Mouse (Mus musculus) skeletal muscle tissue, adult 2 months (tissue): ENCODE data around the gene Kif1bp.

ENCODE experiments used
- DNase-seq: peaks from one replicate; pipeline ENCODE4 v3.0.0-alpha.2; 2012; ENCODE audit warnings: low read depth, low spot score

Kif1bp gene

DNA sequence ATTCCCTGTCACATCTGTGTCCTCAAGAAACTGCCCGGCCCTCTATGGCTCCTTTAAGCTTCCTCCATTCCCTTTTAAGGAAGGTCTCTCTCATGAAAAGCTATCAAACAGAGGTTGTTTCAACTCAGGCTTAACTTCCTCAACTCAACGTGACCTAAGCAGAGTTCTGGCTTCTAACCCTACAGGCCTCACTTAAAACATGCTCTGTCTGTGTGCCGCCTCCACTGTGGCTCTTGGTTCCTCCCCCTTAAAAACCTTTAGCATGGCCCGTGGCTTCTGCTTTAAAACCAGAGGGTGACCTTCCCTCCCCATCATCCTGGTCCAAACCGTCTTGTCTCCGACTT, 21.7 kb downstream of the Kif1bp start:
- DNase-seq = no peak

DNA sequence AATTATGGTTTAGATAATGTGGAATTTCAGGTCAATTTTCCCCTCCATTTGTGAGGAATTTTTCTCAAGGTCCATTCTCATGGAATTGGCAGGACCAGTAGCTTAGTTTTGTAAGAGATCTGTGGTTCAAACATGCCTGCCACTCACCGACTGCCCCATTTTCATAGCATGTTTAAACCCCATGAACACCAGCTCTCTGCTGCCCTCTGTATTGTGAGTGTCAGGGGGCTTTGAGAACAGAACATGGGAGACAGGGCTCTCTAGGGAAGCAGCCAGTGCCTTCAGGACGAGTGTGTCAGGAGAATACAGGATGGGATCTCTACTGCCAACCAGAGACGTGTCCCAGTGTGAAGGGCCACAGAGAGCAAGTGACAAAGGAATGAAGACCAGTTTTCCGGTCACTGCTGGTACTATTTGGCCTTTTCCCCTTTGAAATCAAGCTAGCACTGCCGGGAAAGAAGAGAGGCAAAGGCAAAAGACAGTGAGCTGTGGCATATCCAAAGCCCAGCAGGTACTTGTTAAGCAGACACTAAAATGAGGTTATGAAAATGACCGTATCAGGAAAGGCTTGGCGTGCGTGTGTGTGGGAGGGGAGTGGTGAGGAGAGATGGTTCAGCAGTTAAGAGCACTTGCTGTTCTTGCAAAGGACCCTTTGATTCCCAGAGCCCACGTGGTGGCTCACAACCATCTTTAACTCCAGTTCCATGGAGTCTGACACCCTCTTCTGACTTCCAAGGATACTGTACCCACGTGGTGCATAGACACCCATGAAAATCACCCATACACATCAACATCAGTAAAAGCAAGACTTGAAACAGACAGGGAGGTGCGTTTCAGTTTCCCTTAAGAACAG, 22.3 kb downstream of the Kif1bp start:
- DNase-seq = no peak

DNA sequence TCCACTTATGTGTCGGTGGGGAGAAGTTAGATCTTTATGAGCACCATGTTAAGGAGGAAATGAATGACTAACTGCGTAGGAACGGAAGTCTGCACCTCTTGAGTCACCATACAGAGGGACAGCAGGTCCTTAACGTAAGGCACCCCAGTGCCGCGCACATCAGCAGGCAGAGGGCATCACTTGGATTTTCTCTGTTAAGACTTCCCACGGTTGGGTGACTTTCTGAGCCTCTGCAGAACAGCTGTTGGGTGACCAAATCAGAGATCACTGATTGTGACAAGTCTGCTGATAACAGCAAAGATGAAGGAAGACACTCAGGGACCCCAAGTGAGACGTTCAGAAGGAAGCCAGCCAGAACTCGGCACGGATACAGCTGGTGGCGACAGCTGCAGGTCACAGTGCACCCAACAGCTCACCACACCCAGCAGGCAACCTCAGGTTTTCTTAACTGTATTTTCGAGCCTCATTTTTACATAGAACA, 24.6 kb downstream of the Kif1bp start:
- DNase-seq = no peak

DNA sequence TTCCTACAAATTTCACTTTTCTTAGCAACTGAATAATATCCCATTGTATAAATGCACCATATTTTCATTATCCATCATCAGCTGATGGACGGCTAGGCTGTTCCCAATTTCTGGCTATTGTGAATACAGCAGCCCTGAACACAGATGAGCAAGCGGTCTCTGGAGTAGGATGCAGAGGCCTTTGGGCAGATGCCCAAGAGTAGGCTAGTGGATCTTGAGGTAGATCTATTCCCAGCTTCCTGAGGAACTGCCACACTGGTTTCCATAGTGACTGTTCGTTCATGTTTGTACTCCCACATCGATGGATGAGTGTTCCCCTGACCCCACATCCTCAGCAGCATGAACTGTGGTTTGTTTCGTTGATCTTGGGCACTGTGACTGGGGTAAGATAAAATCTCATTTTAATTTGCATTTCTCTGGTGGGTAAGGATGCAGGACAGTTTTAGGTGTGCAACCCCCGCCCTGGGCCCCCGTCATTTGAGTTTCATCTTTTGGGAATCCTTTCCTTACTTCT, 27.4 kb downstream of the Kif1bp start:
- DNase-seq = no peak

DNA sequence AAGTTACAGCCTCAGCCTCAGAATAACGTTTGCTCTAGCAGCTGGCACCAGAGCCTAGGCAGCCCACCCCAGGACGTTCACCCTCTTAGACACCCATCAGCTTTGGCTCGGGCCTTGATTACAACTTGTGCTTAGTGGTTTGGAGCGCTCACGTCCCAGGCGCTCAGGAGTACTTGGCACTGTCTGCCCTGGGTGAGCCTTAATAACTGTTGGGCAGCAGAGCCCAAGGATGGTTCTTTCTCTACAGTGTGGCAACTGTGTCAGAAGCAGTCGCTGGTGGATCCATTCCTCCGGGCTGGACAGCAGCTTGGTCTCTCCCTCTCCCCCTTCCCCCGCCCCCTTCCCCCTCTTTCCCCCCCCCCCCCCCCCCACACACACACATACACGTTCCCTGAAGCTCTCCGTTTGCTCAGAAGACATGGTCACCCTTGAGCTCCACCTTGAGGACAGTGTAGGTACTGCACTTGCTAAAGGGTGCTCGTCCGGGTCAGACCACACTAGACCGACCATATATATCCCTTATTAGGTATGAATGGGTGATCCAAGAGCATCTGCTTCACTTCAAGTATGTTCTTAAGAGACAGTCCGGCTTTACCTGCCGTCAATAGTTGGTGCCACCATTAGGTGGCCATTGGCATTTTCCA, 28.6 kb downstream of the Kif1bp start:
- peak; percentile 56 for DNase-seq

DNA sequence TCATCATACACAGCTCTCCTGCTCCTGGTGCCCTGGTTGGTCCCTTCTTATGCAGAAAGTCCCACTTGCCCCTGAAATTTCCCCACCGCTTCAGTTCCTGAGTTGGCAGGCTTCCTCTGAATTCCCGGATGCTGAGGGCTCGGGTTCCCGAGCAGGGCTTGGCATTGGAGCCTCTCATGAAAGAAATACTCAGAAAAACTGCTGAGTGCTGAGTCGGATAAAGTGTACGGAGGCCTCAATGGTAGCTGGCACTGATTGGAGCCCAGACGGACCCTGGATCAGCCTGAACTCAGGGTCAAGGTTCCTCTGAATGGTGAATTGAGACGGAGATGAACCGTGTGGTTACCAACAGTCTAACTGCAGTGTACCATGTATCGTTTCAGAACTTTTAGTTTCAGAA, 31.8 kb downstream of the Kif1bp start:
- DNase-seq = no peak

DNA sequence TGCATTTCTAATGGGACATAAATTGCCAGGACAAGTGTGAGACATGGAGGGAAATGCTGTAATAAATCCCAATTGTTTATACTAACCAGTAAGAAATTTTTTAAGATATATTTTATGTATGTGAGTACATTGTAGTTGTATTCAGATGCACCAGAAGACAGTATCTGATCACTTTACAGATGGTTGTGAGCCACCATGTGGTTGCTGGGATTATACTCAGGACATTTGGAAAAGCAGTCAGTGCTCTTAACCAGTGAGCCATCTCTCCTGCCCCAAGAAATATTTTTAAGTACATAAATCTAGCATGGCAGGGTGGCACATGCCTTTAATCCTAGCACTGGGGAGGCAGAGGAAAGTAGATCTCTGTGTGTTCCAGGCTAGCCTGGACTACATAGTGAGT, 32.5 kb downstream of the Kif1bp start:
- no peak for DNase-seq

DNA sequence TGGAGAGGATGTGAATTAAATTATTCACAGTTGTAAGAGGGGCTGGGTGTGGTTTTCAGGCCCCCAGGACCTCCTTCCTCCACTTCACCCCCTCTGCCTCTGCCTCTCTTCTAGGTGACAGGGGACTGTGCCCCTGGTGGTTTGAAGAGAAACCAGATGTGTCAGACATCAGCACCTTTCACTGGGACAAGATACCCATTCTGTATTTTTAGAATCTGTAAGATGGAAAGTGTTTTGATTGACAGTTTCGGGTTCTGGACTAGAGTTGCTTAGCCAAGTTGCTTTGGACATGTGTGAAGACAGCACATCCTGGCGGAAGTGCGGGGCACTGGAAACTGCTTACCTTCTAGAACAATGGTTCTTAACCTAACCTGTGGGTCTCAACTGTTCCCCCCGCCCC, 33.9 kb downstream of the Kif1bp start:
- DNase-seq = no peak

DNA sequence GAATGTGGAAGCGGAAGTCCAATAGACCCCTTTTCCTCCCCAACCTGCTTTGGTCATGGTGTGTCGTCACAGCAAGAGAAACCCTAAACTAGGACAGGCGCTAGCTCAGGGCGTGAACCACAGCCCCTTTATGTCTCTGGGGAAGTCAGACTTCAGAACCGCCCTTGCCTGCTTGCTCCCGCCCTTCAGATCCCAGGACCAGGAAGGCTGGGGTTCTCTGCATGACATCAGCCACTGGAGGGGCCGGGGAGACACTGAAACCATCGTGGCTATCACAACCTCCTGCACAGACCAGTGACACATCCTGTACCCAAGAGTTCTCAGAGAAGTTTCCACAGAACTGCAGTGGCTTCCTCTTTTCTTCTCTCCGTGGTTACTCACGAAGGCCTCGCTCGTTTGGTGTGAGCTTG, 34.9 kb downstream of the Kif1bp start:
- DNase-seq = peak; percentile 47

DNA sequence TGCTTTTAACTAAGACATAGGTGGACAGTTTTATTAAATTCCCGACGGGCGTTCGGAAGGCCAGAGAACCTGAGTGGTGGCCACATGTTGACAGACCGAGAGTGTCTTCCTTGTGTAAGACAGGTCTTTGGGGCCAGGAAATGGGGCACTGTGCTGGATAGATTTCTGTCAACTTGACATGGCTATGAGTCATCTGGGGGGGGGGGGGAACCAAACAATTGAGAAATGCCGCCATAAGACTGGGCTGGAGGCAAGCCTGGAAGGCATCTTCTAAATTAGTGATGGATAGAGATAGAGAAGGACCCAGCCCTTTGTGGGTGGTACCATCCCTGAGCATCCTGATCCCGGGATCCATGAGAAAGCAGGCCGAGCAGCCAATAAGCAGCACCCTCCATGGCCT, 35.3 kb downstream of the Kif1bp start:
- no peak for DNase-seq

DNA sequence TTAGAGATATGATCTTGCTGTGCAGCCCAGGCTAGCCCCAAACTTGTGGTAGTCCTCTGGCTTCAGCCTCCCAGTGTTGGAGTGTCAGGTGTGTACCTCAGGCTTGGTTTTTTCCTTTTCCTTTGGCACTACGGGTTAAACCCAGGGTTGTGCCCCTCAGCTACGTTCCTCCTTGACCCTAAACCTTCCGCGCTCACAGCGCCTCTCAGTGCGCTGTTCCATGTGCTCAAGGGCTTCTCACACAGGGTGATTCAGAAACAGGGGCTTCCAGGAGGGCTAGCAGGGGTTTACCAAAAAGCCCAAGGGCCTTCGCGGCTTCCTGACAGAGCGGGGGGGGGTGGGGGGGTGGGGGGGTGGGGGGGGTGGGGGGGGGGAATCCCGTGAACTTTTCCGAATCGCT, 35.8 kb downstream of the Kif1bp start:
- DNase-seq = no peak

DNA sequence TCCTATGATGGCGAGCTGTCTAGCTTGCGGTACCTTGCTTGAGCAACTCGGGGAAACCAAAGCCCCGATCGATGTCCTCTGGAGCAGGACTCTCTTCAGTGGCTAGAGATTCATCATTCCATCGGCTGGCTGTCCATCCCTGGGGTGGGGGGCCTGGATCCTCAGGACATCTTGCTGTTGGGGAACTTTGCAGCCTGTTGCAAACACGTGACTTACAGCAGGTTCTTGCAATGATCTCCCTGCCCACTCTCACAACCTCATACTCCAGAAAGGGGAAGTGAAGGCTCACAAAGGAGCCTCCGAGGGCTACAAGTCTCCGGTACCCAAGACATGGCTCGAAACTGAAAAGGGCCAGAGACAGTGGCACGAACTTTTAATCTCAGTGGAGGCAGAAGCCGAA, 36.8 kb downstream of the Kif1bp start:
- DNase-seq = no peak

DNA sequence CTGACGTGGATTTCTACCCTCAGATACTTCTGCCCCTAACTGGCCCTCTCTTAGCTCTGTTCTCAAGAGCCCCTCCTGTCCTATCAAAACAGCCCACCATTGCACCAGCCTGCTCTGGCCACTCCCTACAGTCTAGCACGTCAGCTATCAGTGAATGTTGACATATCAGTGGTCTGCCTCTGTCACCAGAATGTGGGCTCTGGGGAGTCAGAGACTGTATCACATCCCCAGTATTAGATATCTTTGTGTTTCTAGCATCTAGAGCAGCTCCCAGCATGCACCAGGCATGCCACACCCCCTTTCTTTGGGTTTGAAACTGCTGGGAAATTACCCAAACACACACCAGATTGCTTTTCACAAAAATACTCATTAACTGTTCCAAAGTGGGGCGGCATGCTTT, 37.5 kb downstream of the Kif1bp start:
- no peak for DNase-seq

DNA sequence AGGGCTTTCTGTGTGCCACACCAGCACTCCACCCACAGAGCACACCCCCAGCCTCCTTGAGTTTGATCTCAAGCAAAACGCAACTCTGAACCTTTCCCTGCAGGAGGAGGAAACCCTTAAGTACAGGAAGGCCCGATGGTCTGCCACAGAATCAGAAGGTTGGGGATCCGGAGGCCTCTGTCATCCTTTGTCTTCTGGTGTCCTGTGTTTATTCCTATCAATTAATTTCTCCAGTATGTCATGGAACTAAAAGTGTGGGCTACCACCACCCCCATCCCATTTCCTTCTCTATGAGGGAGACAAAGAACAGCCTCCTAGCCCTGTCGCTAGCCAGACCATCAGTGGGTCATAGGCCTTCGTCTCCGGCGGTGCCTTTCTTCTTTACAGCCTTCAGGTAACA, 43.7 kb downstream of the Kif1bp start:
- DNase-seq = no peak

DNA sequence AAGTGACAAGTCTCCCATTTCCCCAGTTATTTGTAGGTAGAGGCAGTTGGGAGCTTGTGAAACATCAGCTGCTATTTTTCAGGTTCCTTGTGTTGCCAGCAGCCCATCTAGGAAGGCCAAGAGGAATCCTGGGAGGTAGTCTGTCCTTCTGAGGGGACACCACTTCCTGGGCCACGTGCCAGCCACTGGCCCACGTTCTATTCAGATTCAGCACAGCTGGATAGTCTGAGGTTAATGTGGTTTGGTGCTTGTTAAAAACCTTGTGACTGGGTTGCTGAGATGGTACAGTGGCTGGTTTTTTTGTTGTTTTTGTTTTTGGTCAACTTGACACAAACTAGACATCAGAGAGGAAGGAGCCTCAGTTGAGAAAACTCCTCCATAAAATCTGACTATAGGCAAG, 45.4 kb downstream of the Kif1bp start:
- no peak for DNase-seq

DNA sequence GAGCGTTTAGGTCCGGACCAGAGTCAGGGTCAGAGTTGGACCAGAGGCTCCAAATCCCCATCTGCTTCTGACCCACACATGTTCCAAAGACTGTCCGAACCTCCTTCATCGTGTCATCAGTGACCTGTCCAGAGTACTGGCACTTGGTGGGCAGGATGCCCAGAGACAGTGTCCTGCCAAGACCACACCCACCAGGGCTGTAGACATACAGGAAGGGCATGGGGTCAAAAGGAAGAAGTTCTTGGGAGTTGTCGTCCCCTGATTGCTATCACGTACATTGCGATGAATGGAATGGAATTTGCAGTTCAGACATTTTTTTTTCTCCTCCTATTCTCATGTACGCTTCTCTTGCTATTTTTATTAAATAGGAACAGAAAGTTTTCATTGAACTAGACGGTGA, 48.1 kb downstream of the Kif1bp start:
- no peak for DNase-seq

DNA sequence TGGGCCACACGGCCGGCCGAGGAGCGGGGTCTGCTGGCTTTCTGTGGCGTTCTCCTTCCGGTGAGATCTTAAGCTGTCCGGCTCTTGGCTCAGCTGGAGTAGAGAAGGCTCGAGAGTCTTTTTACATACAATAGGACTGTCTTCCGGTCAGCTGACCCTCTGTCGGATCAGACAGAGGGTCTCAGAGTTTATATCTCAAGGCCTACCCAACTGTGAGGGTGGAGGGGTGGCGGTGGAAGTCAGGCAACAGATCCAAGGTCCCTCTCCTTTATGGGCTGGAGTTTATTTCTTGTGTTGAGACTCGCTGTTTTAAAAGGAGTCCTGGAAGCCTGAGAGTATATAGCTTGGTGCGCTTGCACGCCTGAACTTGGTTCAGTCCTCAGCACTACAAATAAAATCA, 50.9 kb downstream of the Kif1bp start, which contains the start of gene Srgn:
Gene Srgn (minus strand): TSS at position 101 of the 400 bp plus-strand sequence.
- DNase-seq = no peak

DNA sequence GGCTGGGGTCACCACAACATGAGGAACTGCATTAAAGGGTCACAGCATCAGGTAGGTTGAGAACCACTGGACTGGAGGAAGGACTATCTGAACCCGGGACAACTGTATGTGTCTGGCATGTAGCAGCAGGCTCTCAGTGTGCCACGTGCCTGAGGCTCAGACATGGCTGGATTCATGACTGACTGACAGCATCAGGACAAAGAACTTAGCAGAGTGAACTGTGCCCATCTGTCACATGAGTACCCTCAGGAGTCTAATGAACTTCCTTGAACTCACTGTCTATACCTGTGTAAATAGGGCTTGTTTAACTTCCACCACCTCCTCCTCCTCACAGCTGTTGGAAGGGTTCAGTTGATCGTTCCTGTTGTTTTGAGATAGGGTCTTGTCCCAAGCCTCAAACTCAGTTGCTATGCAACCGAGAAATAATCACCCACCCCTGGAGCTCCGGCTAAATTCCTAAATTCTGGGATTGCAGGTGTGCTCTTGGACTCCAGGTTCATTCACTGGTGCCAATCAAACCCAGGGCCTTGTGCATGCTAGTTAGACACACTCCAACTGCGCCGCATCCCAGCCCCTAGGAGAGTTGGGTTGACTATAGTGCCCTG, 55.8 kb downstream of the Kif1bp start:
- DNase-seq = no peak

DNA sequence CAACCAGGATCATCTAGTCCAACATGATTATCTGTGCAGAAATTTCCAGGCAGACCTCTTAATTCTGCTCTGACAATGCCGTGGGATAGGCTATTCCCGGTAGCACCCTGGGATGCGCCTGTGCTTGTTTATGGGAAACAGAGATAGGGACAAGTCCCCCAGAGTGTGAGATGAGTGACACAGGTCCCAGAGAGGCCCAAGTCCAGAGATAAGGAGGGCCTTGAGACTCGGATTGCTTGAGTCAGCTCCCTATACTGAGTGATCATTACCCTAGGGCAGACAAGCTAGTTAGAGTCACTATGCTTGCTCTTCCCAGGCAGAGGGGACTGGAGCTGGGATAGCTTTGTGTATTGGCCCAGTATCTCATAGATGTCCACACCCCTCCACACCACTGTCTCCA, 56.5 kb downstream of the Kif1bp start:
- no peak for DNase-seq

DNA sequence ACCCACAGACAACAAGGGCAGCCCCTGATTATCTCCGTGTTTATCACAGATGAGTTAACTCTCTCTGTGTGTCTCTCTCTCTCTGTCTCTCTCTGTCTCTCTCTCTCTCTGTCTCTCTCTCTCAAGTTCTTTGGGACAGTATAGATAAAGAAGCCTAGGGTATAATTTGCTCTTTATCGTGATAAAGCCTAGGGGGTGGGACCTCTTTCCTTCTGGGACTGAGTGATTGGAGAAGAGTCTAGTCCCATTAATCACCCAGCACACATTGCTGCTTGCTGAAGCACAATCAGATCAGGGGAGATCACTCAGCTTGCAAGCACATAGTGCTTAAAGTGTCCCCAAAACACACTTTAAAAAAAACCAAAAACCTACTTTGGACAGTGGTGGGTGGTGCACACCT, 57.3 kb downstream of the Kif1bp start:
- DNase-seq = no peak

DNA sequence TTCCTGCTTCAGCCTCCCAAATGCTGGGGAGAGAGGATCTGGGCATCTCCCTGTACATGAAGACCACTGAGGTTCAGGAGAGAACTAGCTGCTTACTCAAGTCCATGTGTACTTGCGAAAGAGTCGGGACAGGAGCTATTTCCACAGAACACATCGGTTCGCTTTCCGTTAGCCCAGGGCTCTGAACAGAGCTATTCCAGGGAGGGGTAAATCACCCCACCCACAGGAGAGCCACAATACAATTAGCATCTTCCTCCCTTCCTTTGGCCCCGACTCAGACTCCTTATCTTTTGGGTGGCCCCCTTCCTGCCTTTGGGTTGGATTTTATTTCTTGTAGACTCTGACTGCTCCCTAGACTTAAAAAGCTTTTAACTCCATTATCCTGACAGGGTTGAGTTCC, 60.7 kb downstream of the Kif1bp start:
- DNase-seq = no peak

DNA sequence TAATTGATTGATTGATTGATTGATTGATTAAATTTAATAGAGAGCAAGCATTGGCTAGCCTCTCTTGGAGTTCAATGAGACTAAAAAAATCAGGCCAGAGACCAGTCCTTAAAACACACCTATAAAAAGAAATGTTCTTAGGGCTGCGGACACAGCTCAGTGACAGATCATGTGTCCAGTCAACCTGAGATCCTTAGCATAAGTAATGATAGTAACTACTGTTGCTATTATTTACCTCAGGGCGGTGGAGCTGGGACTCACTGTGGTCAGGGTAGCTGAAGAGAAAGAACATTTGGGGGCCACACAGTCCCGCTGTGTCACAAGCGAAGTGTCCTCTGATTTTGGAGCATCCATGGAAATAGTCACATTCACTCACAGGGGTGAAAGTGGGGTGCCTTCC, 65.4 kb downstream of the Kif1bp start:
- no peak for DNase-seq

DNA sequence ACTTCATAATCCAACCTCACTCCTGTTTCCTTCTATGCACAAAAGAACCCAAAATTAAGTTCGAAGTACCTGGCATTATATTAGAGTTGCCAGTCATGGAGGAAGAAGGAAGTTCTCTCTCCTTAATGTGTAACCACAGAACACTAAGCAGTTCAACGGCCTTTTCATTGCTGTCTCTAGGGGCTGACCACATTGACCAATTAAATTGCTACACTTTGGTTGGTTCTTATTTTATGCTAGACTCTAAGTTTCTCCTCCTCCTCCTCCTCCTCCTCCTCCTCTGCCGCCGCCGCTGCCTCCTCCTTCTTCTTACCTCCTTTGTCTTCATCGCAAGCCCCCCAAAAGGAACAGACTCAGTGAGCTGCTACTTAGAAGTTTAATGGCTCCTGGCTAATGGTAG, 66.7 kb downstream of the Kif1bp start:
- DNase-seq = no peak
